Mouse (Mus musculus): ENCODE results near the gene Ift46. TPM values are rescaled to one million over a fixed set of nuclear protein-coding genes. Genes with fewer than 3 reads are reported as not detected.
A peak's percentile ranks its signal among the peaks of the same experiment; 100 is the strongest.

The Ift46 gene
- 144 and 145 TPM in 2 replicates for polyA plus RNA-seq (2014; fragmentation: Nextera tagmentation; extraction: Ambion mirVana)

DNA sequence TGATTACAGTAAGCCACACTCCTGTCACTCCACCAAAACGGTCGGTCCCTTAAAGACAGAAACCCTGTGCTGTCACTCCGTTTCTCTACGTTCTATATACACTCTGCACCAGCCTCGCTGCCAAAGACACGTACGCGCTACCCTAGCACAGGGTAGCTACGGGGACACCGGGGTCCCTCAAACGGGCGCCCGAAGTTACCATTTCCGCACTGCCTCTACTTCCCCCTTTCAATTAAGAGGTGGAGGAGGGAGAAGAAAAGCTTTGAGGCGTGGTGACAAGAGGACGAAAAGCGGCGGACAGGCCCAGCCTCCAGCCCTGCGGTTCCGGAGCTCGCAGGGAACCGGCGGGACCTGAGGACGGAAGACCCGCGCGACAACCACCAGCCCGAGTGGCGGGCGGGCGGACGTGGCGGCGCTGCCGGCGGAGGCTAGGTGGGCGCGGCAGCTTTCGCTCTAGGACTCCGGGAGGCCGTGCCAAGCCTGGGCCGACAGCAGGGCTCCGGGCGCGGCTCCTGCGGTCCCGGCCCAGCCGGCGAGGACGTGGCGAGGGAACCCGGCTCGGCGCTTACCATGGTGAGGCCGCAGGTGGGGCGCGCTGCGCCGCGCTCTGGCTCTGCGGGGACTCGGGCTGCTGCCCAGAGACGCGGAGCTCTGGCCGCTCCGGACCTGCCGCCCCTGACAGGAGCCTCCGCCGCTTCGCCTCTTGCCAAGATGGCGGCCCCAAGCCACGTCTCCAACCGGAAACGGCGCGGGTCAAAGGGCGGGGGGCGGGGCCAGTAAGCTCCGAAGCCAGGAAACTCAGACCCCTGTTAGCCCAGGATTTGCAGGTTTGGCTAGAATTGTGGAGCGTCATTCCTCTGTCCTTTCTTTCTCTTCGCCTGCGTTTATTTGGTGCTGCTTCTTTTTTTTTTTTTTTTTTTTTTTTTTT is at the start of gene Ift46, which contains the start of gene Arcn1:
Gene Ift46 (plus strand): TSS at position 808 of the 928 bp plus-strand sequence.
Gene Arcn1 (minus strand): TSS at position 745 of the 928 bp plus-strand sequence.
- DNase-seq (ENCODE audit: low spot score): peak; percentile 93
- Histone ChIP-seq H3K4me1 (ENCODE audit: control insufficient read depth, insufficient read depth, low read length) (peaks cover 7% of the 10 kb centered on the region), H3K27me3 (ENCODE audit: control insufficient read depth, insufficient read depth, low read length) (no peaks in the 10 kb centered on the region), H3K9me3 (ENCODE audit: control insufficient read depth, low read length) (no peaks in the 10 kb centered on the region), H3K4me2 (ENCODE audit: low read depth) (peak within 1 kb of the TSS; percentile 57), H3K36me3 (ENCODE audit: control insufficient read depth, insufficient read depth, low read length) (no peaks in the 10 kb centered on the region), H3K27ac (ENCODE audit: low read depth, low read length) (peak within 1 kb of the TSS; percentile 80), H3K9ac (ENCODE audit: low read length) (peak within 1 kb of the TSS; percentile 96), H3K4me3 (ENCODE audit: low read depth, low read length) (peak within 1 kb of the TSS; percentile 99)
- ATAC-seq (ENCODE audit: insufficient read depth, low FRiP score, low TSS enrichment): peak; percentile 82
- WGBS: under 1% methylated on average over 62 of the region's 82 CpGs

DNA sequence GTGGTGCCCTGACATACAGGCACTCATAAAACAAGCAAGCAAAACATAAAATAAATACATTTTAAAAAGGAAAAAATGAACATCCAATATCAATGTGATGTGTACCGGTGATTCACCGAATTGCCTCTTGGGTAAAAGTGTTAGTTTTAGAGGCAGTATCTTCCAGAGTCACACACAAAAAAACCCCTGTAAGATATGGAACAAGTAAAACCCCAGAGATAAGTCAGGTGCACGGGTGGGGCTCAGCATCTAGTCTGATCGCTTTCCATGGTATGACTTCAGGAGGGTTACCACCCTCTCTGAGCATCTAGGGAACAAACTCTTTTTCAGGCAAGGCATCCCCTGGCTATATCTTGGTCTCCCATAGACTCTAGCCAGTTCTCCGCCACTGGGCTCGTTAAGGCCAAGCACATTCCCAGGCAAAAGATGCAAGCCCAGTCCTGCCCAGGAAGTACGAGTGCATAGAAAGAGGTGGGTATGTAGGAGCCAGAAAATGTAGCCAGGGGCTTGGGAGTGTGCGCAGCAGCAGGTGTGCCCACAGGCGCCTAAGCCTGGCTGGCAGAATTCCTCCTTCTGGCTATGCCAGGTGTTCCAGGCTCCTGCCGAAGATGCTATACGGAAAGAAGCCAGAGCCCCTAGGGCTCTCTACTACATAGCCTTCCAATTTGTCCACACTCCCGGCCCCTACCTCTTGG is 48.6 kb upstream of the Ift46 start:
- WGBS: 89% methylated on average over 12 of the region's 12 CpGs
- no peaks in the 10 kb centered on the region for H3K9me3 ChIP-seq (ENCODE audit: control insufficient read depth, low read length)
- H3K27ac ChIP-seq (ENCODE audit: low read depth, low read length): no peak overlapping the region
- H3K27me3 ChIP-seq (ENCODE audit: control insufficient read depth, insufficient read depth, low read length): no peaks in the 10 kb centered on the region
- ATAC-seq (ENCODE audit: insufficient read depth, low FRiP score, low TSS enrichment) (no peak), DNase-seq (ENCODE audit: low spot score) (no peak)
- H3K9ac ChIP-seq (ENCODE audit: low read length): no peak overlapping the region
- no peak overlapping the region for H3K4me3 ChIP-seq (ENCODE audit: low read depth, low read length)
- H3K4me1 ChIP-seq (ENCODE audit: control insufficient read depth, insufficient read depth, low read length): peaks cover 24% of the 10 kb centered on the region
- H3K36me3 ChIP-seq (ENCODE audit: control insufficient read depth, insufficient read depth, low read length): peaks cover 13% of the 10 kb centered on the region
- no peak overlapping the region for H3K4me2 ChIP-seq (ENCODE audit: low read depth)

DNA sequence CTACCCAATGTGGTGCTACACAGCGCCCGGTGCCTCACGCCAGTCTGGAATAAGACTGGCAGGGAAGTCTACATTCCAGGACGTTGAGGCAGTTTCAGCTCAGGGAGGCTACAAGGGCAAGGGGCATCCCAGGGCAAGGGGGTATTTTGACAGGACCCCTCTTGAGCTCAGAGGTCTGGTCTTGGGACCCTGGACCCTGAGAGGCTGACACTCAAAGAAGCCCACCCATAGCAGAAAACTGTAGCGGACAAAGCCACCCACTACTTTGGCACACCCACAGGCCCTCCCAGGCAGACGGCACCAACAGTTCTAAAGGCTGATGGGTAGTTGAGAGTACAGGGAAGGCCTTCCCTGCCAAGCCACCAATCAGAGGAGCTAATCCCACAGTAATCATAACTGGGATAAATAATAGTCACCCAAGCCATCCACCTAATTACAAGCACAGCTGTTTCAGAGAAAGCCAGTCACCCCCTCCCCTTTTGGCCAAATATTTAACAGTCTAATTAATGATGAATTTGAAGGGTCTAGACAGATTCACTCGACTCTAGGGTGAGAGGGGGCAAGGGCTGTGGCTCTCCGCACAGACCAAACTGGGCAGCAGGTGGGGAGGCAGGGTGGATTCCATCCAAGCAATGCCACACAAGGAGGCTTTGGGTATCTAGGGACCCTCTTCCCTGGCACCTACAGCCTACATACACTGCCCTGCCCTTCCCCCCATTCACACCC is 47.9 kb upstream of the Ift46 start:
- no peak overlapping the region for H3K27ac ChIP-seq (ENCODE audit: low read depth, low read length)
- no peak for ATAC-seq (ENCODE audit: insufficient read depth, low FRiP score, low TSS enrichment)

DNA sequence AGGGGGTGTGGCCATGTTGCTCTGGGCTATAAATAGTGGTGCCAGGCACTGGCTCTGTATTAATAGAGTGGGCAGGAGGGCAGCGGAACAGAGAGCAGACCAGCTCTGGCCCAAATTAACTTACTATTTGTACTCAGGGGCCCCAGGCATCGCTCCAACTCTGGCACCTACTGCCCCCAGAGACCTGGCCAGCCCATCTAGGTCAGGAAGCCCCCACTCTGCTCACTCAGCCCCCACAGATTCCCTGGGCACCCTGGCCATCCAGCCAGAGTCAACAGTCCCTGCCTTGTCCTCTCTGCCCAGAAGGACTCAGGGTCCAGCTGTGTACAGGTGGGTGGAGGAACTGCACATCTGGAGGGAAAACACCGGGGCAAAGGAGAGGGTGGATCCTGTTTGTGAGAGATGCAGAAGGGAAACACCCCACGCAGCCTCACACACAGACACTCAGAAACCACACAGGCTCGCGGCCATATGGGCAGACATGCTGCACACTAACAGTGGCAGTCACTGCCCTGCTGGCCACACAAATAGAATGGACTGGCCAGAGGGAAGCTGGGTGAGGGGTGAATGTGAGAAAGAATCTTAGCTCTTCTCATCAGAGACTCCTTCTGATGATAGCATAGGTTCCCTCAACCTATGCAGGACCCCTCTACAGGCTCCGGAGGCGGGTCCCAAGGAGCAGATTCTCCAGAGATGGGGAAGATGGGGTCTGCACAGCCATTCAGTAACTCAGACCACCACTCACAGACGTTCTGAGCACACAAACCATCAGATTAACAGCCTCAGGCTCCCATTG is 47.2 kb upstream of the Ift46 start:
- WGBS: 24% methylated on average over 9 of the region's 9 CpGs
- peaks cover 35% of the 10 kb centered on the region for H3K4me1 ChIP-seq (ENCODE audit: control insufficient read depth, insufficient read depth, low read length)
- ATAC-seq (ENCODE audit: insufficient read depth, low FRiP score, low TSS enrichment): 0 out of 2 replicates have a peak, but pooled peaks have one; percentile 4

More for the DNA sequence above, 47.9 kb upstream of the Ift46 start:
- DNase-seq (ENCODE audit: low spot score): no peak
- 87% methylated on average over 8 of the region's 8 CpGs for WGBS
- Histone ChIP-seq H3K9me3 (ENCODE audit: control insufficient read depth, low read length) (no peaks in the 10 kb centered on the region), H3K27me3 (ENCODE audit: control insufficient read depth, insufficient read depth, low read length) (no peaks in the 10 kb centered on the region), H3K36me3 (ENCODE audit: control insufficient read depth, insufficient read depth, low read length) (peaks cover 13% of the 10 kb centered on the region), H3K4me3 (ENCODE audit: low read depth, low read length) (peak overlapping the region; percentile 83), H3K9ac (ENCODE audit: low read length) (peak overlapping the region; percentile 93), H3K4me1 (ENCODE audit: control insufficient read depth, insufficient read depth, low read length) (peaks cover 31% of the 10 kb centered on the region), H3K4me2 (ENCODE audit: low read depth) (peak overlapping the region; percentile 79)

DNA sequence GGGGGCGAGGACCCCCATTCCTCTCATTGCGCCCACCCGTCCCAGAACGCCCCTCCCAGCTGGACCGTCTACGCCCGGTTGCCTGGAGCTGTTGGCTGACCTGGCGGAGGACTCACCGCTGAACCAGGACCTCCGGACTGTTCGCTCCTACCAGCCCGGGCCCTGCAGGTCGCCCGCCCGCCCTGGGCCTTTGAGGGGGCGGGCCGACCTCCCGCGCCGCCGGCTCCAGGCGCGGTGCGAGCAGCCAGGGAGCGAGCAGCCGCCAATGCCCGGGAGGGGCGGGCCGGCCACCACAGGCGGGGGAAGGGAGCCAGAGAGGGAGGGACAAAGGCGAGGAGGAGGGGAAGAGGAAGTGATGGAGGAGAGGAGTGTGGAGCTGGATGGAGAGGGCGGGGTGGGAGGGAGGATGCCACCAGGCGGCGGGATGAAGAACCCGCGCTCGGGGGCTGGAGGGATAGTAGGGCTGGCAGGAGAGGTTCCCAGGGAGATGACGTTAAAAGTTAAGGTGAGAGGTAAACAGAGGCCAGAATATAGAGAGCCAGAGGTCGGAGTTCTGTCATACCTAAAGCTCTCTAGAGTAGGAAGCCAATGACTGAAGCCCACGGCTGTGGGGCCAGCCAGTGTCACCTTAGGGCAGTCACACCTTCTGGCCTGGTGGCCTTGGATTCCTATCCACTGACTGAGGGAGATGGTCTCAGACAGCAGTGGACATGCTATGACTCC is 46.4 kb upstream of the Ift46 start:
- Histone ChIP-seq H3K4me3 (ENCODE audit: low read depth, low read length) (peak overlapping the region; percentile 83), H3K9ac (ENCODE audit: low read length) (peak overlapping the region; percentile 93), H3K9me3 (ENCODE audit: control insufficient read depth, low read length) (no peaks in the 10 kb centered on the region), H3K27ac (ENCODE audit: low read depth, low read length) (peak overlapping the region; percentile 75), H3K4me2 (ENCODE audit: low read depth) (peak overlapping the region; percentile 79), H3K4me1 (ENCODE audit: control insufficient read depth, insufficient read depth, low read length) (peaks cover 41% of the 10 kb centered on the region), H3K27me3 (ENCODE audit: control insufficient read depth, insufficient read depth, low read length) (no peaks in the 10 kb centered on the region), H3K36me3 (ENCODE audit: control insufficient read depth, insufficient read depth, low read length) (peaks cover 4% of the 10 kb centered on the region)
- peak; percentile 81 for ATAC-seq (ENCODE audit: insufficient read depth, low FRiP score, low TSS enrichment)
- WGBS: 1% methylated on average over 40 of the region's 40 CpGs
- DNase-seq (ENCODE audit: low spot score): peak; percentile 86

More for the DNA sequence above, 47.2 kb upstream of the Ift46 start:
- Histone ChIP-seq H3K27ac (ENCODE audit: low read depth, low read length) (peak overlapping the region; percentile 75), H3K4me2 (ENCODE audit: low read depth) (peak overlapping the region; percentile 79), H3K27me3 (ENCODE audit: control insufficient read depth, insufficient read depth, low read length) (no peaks in the 10 kb centered on the region), H3K9ac (ENCODE audit: low read length) (peak overlapping the region; percentile 93), H3K4me3 (ENCODE audit: low read depth, low read length) (peak overlapping the region; percentile 83), H3K9me3 (ENCODE audit: control insufficient read depth, low read length) (no peaks in the 10 kb centered on the region), H3K36me3 (ENCODE audit: control insufficient read depth, insufficient read depth, low read length) (peaks cover 9% of the 10 kb centered on the region)
- no peak for DNase-seq (ENCODE audit: low spot score)

DNA sequence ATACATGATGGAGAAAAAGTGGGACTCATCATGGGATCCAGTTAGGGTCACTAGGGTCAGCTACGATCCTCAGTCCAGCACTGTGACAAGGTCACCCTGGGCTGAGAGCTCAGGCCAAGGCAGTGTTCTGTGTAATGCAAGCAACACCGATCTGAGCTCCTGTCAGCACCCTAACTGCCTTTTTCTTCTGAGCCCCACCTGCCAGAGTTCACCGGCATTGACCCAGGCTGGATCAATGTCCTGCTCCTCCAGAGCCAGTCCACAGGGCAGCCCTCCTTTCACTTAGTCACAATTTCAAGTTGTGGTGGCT is 45.9 kb upstream of the Ift46 start:
- Histone ChIP-seq H3K4me2 (ENCODE audit: low read depth) (no peak overlapping the region; the same call in 1 of the 2 replicates), H3K9ac (ENCODE audit: low read length) (no peak overlapping the region; the same call in 1 of the 2 replicates), H3K36me3 (ENCODE audit: control insufficient read depth, insufficient read depth, low read length) (peaks cover 3% of the 10 kb centered on the region; the same call in 1 of the 2 replicates), H3K27me3 (ENCODE audit: control insufficient read depth, insufficient read depth, low read length) (no peaks in the 10 kb centered on the region), H3K4me3 (ENCODE audit: low read depth, low read length) (no peak overlapping the region), H3K9me3 (ENCODE audit: control insufficient read depth, low read length) (no peaks in the 10 kb centered on the region), H3K4me1 (ENCODE audit: control insufficient read depth, insufficient read depth, low read length) (peaks cover 45% of the 10 kb centered on the region), H3K27ac (ENCODE audit: low read depth, low read length) (0 out of 2 replicates have a peak overlapping the region, but pooled peaks have one; percentile 27)
- WGBS: 82% methylated on average over 3 of the region's 3 CpGs
- DNase-seq (ENCODE audit: low spot score) (no peak), ATAC-seq (ENCODE audit: insufficient read depth, low FRiP score, low TSS enrichment) (peak; percentile 1; the same call in 1 of the 2 replicates)

DNA sequence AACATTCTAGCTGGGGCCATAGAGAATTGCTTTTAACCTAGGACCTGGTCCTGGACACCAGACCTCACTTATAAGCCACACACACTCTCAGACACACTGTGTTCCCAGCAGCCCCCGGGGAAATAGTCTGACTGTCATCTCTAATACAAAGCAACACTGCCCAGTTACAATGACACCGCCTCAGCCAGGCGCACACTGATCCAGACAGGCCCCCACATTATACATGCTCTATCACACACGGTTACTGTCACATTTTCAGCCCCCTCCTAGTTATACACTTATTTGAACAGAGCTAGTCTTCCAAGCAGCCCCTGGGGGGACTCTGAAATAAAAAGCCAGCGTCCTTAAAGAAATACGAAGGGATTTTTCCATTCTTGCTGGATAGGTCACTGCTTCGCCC is 45.1 kb upstream of the Ift46 start:
- no peaks in the 10 kb centered on the region for H3K27me3 ChIP-seq (ENCODE audit: control insufficient read depth, insufficient read depth, low read length)
- H3K27ac ChIP-seq (ENCODE audit: low read depth, low read length): no peak overlapping the region
- H3K9ac ChIP-seq (ENCODE audit: low read length): no peak overlapping the region
- no peak overlapping the region for H3K4me2 ChIP-seq (ENCODE audit: low read depth)
- no peak for ATAC-seq (ENCODE audit: insufficient read depth, low FRiP score, low TSS enrichment)
- peaks cover 47% of the 10 kb centered on the region for H3K4me1 ChIP-seq (ENCODE audit: control insufficient read depth, insufficient read depth, low read length)
- WGBS: 75% methylated on average over 7 of the region's 7 CpGs
- no peak overlapping the region for H3K4me3 ChIP-seq (ENCODE audit: low read depth, low read length)
- H3K9me3 ChIP-seq (ENCODE audit: control insufficient read depth, low read length): no peaks in the 10 kb centered on the region
- no peak for DNase-seq (ENCODE audit: low spot score)
- H3K36me3 ChIP-seq (ENCODE audit: control insufficient read depth, insufficient read depth, low read length): peaks cover 3% of the 10 kb centered on the region; the same call in 1 of the 2 replicates
